Mouse (Mus musculus) forebrain, postnatal 0 days (tissue): ENCODE data around the gene Krtap3-3. TPM values are rescaled to one million over a fixed set of nuclear protein-coding genes. Genes with fewer than 3 reads are reported as not detected.

Experiments used
- ATAC-seq: fragments of 200-750 bp; cut with Nextera tagmentation; 2 replicates; pipeline ENCODE4 v1.8.0; 2017; ENCODE audit warnings: mild to moderate bottlenecking, moderate library complexity
- DNase-seq: peaks from one replicate; pipeline ENCODE4 v3.0.0-alpha.2; 2015
- H3K27ac ChIP-seq: fragments of 300-500 bp; sonication (generic); 2 replicates; pipeline ENCODE4 v1.5.1; 2014; ENCODE audit warnings: low read depth, mild to moderate bottlenecking, antibody characterized with exemption, low read length, moderate library complexity, mixed read lengths
- H3K27me3 ChIP-seq: fragments of 300-500 bp; sonication (generic); 2 replicates; pipeline ENCODE4 v1.6.1; 2014; ENCODE audit warnings: mild to moderate bottlenecking, low read length, mixed read lengths; ENCODE audit not compliant: insufficient read depth
- H3K36me3 ChIP-seq: fragments of 300-500 bp; sonication (generic); 2 replicates; pipeline ENCODE4 v1.6.1; 2014; ENCODE audit warnings: mild to moderate bottlenecking, moderate library complexity; ENCODE audit not compliant: insufficient read depth
- H3K4me1 ChIP-seq: fragments of 300-500 bp; sonication (generic); 2 replicates; pipeline ENCODE4 v1.6.1; 2014; ENCODE audit warnings: antibody characterized with exemption; ENCODE audit not compliant: insufficient read depth
- H3K4me2 ChIP-seq: fragments of 300-500 bp; sonication (generic); 2 replicates; pipeline ENCODE4 v1.6.1; 2014; ENCODE audit warnings: low read depth, mild to moderate bottlenecking, moderate library complexity
- H3K4me3 ChIP-seq: fragments of 300-500 bp; sonication (generic); 2 replicates; pipeline ENCODE4 v1.5.1; 2014; ENCODE audit warnings: low read depth, low read length, mixed read lengths
- H3K9ac ChIP-seq: fragments of 300-500 bp; sonication (generic); 2 replicates; pipeline ENCODE4 v1.6.1; 2014; ENCODE audit warnings: mild to moderate bottlenecking
- H3K9me3 ChIP-seq: fragments of 300-500 bp; sonication (generic); 2 replicates; pipeline ENCODE4 v1.6.1; 2016; ENCODE audit warnings: low read length
- CTCF ChIP-seq: sonication (generic); IDR thresholded peaks from 2 replicates; pipeline ENCODE4 v1.5.1; 2016; ENCODE audit warnings: antibody characterized with exemption, control low read depth, low read depth
- WGBS: fragments of 180-500 bp; shearing (Covaris S2); extraction: QIAGEN DNeasy Blood & Tissue Kit; methylation state at CpG from one replicate; pipeline ENCODE4 v1.1.7; 2014; 5-methylcytosine and 5-hydroxymethylcytosine counted together
- polyA plus RNA-seq: library from polyadenylated mRNA; unstranded; fragments of >200 nt; fragmentation: Nextera tagmentation; extraction: Ambion mirVana; gene quantifications from 2 replicates; pipeline ENCODE4 v1.2.1, GENCODE M21; 2015
- total RNA-seq: library from RNA; depleted of rRNA; stranded (reverse); fragments of >200 nt; gene quantifications from 2 replicates; pipeline ENCODE4 v1.2.3, GENCODE M21; 2014

Krtap3-3 gene
- total and polyA plus RNA-seq, 2 experiments from 2014 or later, result not detected

DNA sequence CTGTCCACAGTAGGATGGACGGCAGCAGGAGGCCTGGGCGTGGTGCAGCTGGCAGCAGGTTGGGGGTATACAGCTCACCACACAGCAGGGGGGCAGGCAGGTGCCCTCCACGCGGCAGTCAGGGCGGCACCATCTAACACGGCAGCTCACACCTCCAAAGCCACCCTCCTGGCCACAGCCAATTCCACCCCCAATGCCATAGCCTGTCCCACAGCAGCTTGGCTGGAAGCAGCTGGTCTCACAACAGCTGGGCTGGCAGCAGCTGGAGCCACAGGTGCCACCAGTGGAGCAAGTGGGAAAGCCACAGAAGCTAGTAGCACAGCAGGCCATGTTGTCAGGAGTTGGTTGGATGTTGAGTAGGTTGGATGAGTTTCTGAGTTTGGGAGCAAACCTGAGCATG, 30.0 kb upstream of the Krtap3-3 start, which contains the start of gene Krtap1-5:
Gene Krtap1-5, minus strand, starts transcription at position 381 of the 400 bp plus-strand sequence.
- no peak within 1 kb of the TSS for H3K4me2 ChIP-seq
- no peaks in the 10 kb centered on the region for H3K36me3 ChIP-seq
- H3K4me3 ChIP-seq, result no peak within 1 kb of the TSS
- ATAC-seq (no peak), DNase-seq (no peak)
- H3K27ac ChIP-seq, result no peak within 1 kb of the TSS
- no peaks in the 10 kb centered on the region for H3K9me3 ChIP-seq
- no peak within 1 kb of the TSS for H3K9ac ChIP-seq
- no peaks in the 10 kb centered on the region for H3K4me1 ChIP-seq
- no peaks in the 10 kb centered on the region for H3K27me3 ChIP-seq
- TF ChIP-seq CTCF, result no peak
- WGBS, result 88% methylated on average over 6 of the region's 6 CpGs

DNA sequence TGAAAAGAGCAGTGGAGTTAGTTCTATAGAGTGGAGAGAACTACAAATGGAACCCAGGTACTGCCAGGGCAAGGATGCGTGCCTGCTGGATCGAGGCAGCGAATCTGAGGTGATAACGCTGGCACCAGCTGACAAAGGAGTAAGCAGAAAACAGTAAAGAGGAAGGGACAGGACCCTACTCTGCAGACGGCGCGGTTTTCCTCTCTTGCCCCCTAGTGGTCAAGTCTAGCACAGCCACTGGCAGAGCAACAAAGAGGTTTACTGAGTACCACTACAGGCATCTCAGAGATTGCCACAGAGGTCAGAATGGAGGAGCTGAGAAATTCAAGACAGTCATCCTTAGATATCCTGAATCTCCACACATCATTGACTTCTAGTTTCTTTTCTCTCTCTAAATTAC, 23.4 kb upstream of the Krtap3-3 start:
- peak; percentile 70 for DNase-seq
- TF ChIP-seq CTCF, result peak; percentile 84
- H3K9ac ChIP-seq, result no peak overlapping the region
- H3K36me3 ChIP-seq, result no peaks in the 10 kb centered on the region
- no peaks in the 10 kb centered on the region for H3K27me3 ChIP-seq
- no peaks in the 10 kb centered on the region for H3K4me1 ChIP-seq
- no peaks in the 10 kb centered on the region for H3K9me3 ChIP-seq
- 7% methylated on average over 7 of the region's 7 CpGs for WGBS
- H3K4me2 ChIP-seq, result peak overlapping the region; percentile 33; the same call in 1 of the 2 replicates
- no peak overlapping the region for H3K4me3 ChIP-seq
- peak; percentile 76; the same call in 1 of the 2 replicates for ATAC-seq
- no peak overlapping the region for H3K27ac ChIP-seq

DNA sequence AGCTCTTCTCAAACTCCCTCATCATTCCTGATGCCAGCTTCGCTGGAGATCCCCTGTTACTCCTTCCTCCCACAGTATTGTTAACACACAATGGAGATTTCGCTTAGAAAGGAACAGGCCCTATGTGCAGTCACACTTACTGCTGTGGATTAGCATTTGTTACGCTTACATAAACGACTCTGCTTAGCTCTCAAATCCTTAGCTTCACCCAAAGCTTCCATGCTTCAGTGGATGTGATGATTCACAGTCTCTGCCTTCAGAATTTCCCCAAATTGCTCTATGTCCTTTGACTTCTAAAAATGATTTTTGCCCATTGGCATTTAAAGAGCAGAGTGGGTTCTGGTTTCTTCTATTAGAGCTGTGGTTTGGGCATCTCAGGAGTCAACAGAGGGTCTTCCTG, 22.5 kb upstream of the Krtap3-3 start:
- TF ChIP-seq CTCF, result no peak
- Histone ChIP-seq H3K4me1 (no peaks in the 10 kb centered on the region), H3K27ac (no peak overlapping the region), H3K36me3 (no peaks in the 10 kb centered on the region), H3K9ac (no peak overlapping the region), H3K4me3 (no peak overlapping the region), H3K4me2 (no peak overlapping the region), H3K9me3 (no peaks in the 10 kb centered on the region), H3K27me3 (no peaks in the 10 kb centered on the region)
- 24% methylated on average over 4 of the region's 4 CpGs for WGBS
- DNase-seq, result no peak
- ATAC-seq, result no peak

DNA sequence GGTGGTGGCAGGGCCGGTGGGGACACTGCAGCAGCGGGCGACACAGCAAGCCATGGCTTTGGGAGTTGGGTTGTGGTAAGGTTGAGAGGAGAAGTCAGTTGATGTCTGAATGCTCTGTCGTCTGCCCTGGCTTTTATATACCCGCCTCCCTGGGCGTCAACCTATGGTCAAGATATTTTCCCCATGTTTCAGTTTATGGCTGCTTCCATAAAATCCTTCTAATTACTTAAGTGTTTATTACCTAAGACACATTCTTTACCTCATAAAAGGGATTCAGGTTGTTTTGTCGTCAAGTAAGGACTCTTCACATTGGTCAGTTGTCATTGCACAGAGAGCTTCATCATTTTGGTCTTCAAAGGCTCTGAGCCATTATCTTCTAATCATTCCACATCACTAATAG, 15.9 kb upstream of the Krtap3-3 start, which contains the start of gene Krtap3-1:
Gene Krtap3-1, minus strand, starts transcription at position 101 of the 400 bp plus-strand sequence.
- DNase-seq, result no peak
- Histone ChIP-seq H3K4me3 (no peak within 1 kb of the TSS), H3K27ac (no peak within 1 kb of the TSS), H3K36me3 (no peaks in the 10 kb centered on the region), H3K4me2 (no peak within 1 kb of the TSS), H3K9ac (no peak within 1 kb of the TSS), H3K4me1 (no peaks in the 10 kb centered on the region), H3K27me3 (no peaks in the 10 kb centered on the region), H3K9me3 (no peaks in the 10 kb centered on the region)
- ATAC-seq, result no peak
- no peak for TF ChIP-seq CTCF
- 94% methylated on average over 7 of the region's 7 CpGs for WGBS

DNA sequence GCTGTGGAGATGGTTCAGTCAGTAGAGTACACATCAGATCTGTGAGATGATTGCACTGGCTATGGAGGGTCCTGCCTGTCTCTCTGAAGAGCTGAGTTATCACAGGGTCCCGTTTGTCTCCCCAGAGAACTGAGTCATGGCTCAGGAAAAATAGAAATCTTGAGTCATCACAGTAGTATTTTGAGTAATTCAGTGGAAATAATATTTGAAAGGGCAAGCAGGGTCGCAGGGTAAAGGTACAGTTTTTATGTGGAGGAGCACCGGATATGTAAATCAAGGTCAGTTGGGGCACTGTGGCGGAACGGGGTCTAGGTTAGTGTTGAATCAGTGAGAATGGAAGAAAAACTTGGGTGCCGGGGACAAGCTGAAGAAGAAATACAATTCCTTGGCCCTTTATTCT, 11.9 kb upstream of the Krtap3-3 start:
- no peak for ATAC-seq
- TF ChIP-seq CTCF, result no peak
- 85% methylated on average over 6 of the region's 6 CpGs for WGBS

DNA sequence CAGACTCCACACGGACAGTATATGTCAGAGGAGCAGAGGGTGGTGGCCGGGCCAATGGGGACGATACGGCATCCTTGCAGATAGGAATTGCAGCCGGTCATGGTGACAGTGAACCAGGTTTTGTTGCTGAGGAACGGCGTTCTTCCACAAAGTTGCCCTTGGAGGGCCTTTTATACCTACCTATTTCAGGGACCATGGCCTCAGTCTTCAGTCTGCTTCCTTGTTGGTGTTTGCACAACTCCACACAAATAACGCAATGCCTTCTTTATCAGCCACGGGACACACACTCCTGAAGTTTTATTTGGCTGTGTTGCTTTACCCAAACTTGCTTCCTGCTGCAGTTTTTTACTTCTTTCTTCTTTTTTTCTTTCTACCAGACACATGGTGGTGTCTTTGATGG, 8.7 kb upstream of the Krtap3-3 start, which contains the start of gene Gm11939:
Gene Gm11939, minus strand, starts transcription at position 101 of the 400 bp plus-strand sequence.
- ATAC-seq, result no peak
- H3K4me1 ChIP-seq, result no peaks in the 10 kb centered on the region
- no peaks in the 10 kb centered on the region for H3K27me3 ChIP-seq
- no peak within 1 kb of the TSS for H3K4me3 ChIP-seq
- H3K9me3 ChIP-seq, result no peaks in the 10 kb centered on the region
- no peak within 1 kb of the TSS for H3K9ac ChIP-seq
- DNase-seq, result no peak
- no peak for TF ChIP-seq CTCF
- no peaks in the 10 kb centered on the region for H3K36me3 ChIP-seq
- H3K4me2 ChIP-seq, result no peak within 1 kb of the TSS
- 95% methylated on average over 9 of the region's 9 CpGs for WGBS
- no peak within 1 kb of the TSS for H3K27ac ChIP-seq

More for the DNA sequence above, 11.9 kb upstream of the Krtap3-3 start:
- DNase-seq, result no peak
- Histone ChIP-seq H3K27ac (no peak overlapping the region), H3K4me3 (no peak overlapping the region), H3K36me3 (no peaks in the 10 kb centered on the region), H3K4me2 (no peak overlapping the region), H3K9me3 (no peaks in the 10 kb centered on the region), H3K4me1 (no peaks in the 10 kb centered on the region), H3K27me3 (no peaks in the 10 kb centered on the region), H3K9ac (no peak overlapping the region)

DNA sequence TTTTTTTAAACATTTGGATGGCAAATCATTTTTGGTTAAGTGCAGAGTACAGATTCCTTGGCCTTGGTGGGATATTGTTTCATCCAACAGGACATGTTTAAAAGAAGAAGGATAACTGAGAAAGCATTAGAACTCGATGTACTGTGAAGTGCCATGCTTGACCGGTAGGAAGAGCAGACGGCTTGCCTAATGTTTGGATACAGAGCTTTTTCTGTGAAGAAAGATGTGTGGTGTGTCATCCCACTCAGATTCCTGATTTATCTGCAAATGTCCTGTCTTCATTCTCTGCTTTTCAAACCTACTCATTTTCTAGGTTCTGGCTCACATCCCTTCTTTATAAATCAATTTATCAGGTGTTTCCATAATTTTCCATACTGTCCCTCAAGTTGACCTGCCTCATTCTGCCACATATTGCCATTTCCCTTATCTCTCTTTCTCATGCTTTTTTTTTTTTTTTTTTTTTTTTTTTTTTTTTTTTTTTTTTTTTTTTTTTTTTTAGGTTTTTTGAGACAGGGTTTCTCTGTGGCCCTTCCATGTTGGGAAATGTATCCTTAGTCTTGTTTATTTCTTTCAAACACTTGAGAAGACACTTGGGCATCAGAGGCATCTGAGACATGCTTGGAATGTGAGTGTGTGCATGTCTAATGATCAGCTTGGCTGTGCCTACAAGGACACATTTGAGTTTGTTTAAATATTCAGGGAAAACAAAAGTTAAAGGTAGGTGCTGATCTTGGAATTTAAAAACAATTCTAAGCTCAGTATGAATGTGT, 7.5 kb upstream of the Krtap3-3 start:
- WGBS, result 91% methylated on average over 3 of the region's 3 CpGs
- H3K4me1 ChIP-seq, result no peaks in the 10 kb centered on the region
- no peaks in the 10 kb centered on the region for H3K9me3 ChIP-seq
- H3K9ac ChIP-seq, result no peak overlapping the region
- no peaks in the 10 kb centered on the region for H3K36me3 ChIP-seq
- no peak overlapping the region for H3K27ac ChIP-seq
- no peak for TF ChIP-seq CTCF
- DNase-seq, result no peak
- no peak overlapping the region for H3K4me3 ChIP-seq
- no peak for ATAC-seq
- H3K27me3 ChIP-seq, result no peaks in the 10 kb centered on the region
- no peak overlapping the region for H3K4me2 ChIP-seq
